Mouse (Mus musculus): ENCODE data around the gene Gm10382.

GRCm38 (mm10) chr5:125372027-125372426, 17.1 kb upstream of the Gm10382 start:
- no peak for TF ChIP-seq CTCF (IDR thresholded peaks at IDR 0.05; ENCODE audit: low read depth, low read length)
- no peak for TF ChIP-seq POLR2A (IDR thresholded peaks at IDR 0.05; ENCODE audit: insufficient read depth, low read length)
- TF ChIP-seq EP300 (IDR thresholded peaks at IDR 0.05; ENCODE audit: insufficient read depth, low read depth, low read length) = no peak
